Mouse (Mus musculus) hindbrain, embryonic 11.5 days (tissue): ENCODE data around the gene Rbm18. TPM values are rescaled to one million over a fixed set of nuclear protein-coding genes. Genes with fewer than 3 reads are reported as not detected.

Experiments used
- ATAC-seq: fragments of 200-750 bp; cut with Nextera tagmentation; 2 replicates; pipeline ENCODE4 v1.8.0; 2017; ENCODE audit warnings: mild to moderate bottlenecking, moderate TSS enrichment, moderate library complexity; ENCODE audit not compliant: low FRiP score
- DNase-seq: peaks from one replicate; pipeline ENCODE4 v3.0.0-alpha.2; 2015; ENCODE audit warnings: low spot score
- H3K27ac ChIP-seq: fragments of 300-500 bp; sonication (generic); 2 replicates; pipeline ENCODE4 v1.5.1; 2014; ENCODE audit warnings: mild to moderate bottlenecking, low read depth, low read length
- H3K27me3 ChIP-seq: fragments of 300-500 bp; sonication (generic); 2 replicates; pipeline ENCODE4 v1.6.1; 2014; ENCODE audit warnings: mild to moderate bottlenecking, low read length, moderate library complexity, mixed read lengths; ENCODE audit not compliant: control insufficient read depth, insufficient read depth
- H3K36me3 ChIP-seq: fragments of 300-500 bp; sonication (generic); 2 replicates; pipeline ENCODE4 v1.6.1; 2014; ENCODE audit warnings: mild to moderate bottlenecking, low read length, moderate library complexity, mixed read lengths; ENCODE audit not compliant: control insufficient read depth, insufficient read depth
- H3K4me1 ChIP-seq: fragments of 300-500 bp; sonication (generic); replicated peaks from 2 replicates; pipeline ENCODE4 v1.6.1; 2014; ENCODE audit warnings: low read length, mixed read lengths; ENCODE audit not compliant: control insufficient read depth, insufficient read depth
- H3K4me2 ChIP-seq: fragments of 300-500 bp; sonication (generic); replicated peaks from 2 replicates; pipeline ENCODE4 v1.6.1; 2014; ENCODE audit warnings: mild to moderate bottlenecking, low read depth, low read length
- H3K4me3 ChIP-seq: fragments of 300-500 bp; sonication (generic); 2 replicates; pipeline ENCODE4 v1.5.1; 2014; ENCODE audit warnings: low read depth, low read length
- H3K9ac ChIP-seq: fragments of 300-500 bp; sonication (generic); 2 replicates; pipeline ENCODE4 v1.6.1; 2014; ENCODE audit warnings: low read depth, low read length
- H3K9me3 ChIP-seq: fragments of 300-500 bp; sonication (generic); 2 replicates; pipeline ENCODE4 v1.6.1; 2016; ENCODE audit warnings: low read length; ENCODE audit not compliant: control insufficient read depth
- WGBS: fragments of 180-500 bp; shearing (Covaris S2); extraction: QIAGEN DNeasy Blood & Tissue Kit; methylation state at CpG from one replicate; pipeline ENCODE4 v1.1.7; 2014; 5-methylcytosine and 5-hydroxymethylcytosine counted together
- polyA plus RNA-seq: library from polyadenylated mRNA; unstranded; fragments of >200 nt; fragmentation: Nextera tagmentation; extraction: Ambion mirVana; gene quantifications from 2 replicates; pipeline ENCODE4 v1.2.1, GENCODE M21; 2014

Gene Rbm18
- polyA plus RNA-seq, 1 experiment from 2014 or later, result 121 TPM

DNA sequence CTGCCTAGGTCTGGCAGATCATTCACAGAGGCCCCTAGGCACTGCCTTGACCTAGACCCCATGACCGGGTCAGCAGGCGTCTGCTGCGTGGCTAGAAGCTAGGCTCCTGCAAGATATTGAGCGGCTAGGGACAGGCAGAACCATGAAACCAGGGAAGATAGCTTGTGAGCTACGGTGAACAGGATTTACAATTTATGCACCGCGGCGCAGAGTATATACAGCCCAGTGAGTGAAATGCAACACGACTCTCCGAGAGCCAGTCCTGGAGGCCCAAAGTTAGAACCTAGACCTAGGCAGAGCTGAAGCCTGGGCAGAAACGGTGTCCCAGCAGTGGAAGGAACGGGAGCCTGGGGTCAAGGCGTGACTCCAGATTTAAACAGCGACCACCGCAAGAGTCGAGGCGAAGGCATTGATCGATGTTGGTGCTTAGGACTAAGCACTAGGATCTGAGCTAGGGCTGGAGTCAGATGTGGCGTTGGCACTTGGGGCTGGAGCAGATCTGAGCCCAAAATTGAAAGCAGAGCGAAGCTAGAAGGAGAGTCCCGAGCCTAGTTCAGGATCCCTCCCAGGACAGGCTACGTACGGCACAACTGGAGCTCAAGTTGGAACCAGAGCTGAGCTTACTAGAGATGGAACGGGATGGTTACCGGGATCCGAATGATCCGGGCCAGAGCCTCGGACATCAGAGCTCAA is 34.6 kb downstream of the Rbm18 start:
- no peak overlapping the region for H3K4me2 ChIP-seq
- H3K27me3 ChIP-seq, result peaks cover 99% of the 10 kb centered on the region
- ATAC-seq (no peak), DNase-seq (peak; percentile 68)
- peaks cover 14% of the 10 kb centered on the region for H3K4me1 ChIP-seq
- no peaks in the 10 kb centered on the region for H3K9me3 ChIP-seq
- H3K27ac ChIP-seq, result no peak overlapping the region
- H3K36me3 ChIP-seq, result no peaks in the 10 kb centered on the region
- H3K9ac ChIP-seq, result no peak overlapping the region
- 2% methylated on average over 28 of the region's 28 CpGs for WGBS
- no peak overlapping the region for H3K4me3 ChIP-seq

- no peak overlapping the region for H3K4me3 ChIP-seq
- no peaks in the 10 kb centered on the region for H3K9me3 ChIP-seq
- peak; percentile 30 for DNase-seq
- peaks cover 99% of the 10 kb centered on the region for H3K27me3 ChIP-seq
- H3K27ac ChIP-seq, result no peak overlapping the region
- no peak overlapping the region for H3K9ac ChIP-seq
- H3K4me2 ChIP-seq, result no peak overlapping the region
- H3K36me3 ChIP-seq, result no peaks in the 10 kb centered on the region
- 2% methylated on average over 6 of the region's 6 CpGs for WGBS
- H3K4me1 ChIP-seq, result peaks cover 11% of the 10 kb centered on the region
- ATAC-seq, result no peak
Observed at GRCm38 (mm10) chr2:36099739-36100138, 36.8 kb downstream of the Rbm18 start.

GRCm38 (mm10) chr2:36098021-36098420 is 38.6 kb downstream of the Rbm18 start:
- Histone ChIP-seq H3K36me3 (no peaks in the 10 kb centered on the region), H3K9me3 (no peaks in the 10 kb centered on the region), H3K27me3 (peaks cover 98% of the 10 kb centered on the region), H3K4me2 (no peak overlapping the region), H3K9ac (no peak overlapping the region), H3K4me1 (peaks cover 4% of the 10 kb centered on the region; the same call in 1 of the 2 replicates), H3K27ac (no peak overlapping the region), H3K4me3 (no peak overlapping the region)
- under 1% methylated on average over 5 of the region's 5 CpGs for WGBS
- DNase-seq (peak; percentile 32), ATAC-seq (no peak)

DNA sequence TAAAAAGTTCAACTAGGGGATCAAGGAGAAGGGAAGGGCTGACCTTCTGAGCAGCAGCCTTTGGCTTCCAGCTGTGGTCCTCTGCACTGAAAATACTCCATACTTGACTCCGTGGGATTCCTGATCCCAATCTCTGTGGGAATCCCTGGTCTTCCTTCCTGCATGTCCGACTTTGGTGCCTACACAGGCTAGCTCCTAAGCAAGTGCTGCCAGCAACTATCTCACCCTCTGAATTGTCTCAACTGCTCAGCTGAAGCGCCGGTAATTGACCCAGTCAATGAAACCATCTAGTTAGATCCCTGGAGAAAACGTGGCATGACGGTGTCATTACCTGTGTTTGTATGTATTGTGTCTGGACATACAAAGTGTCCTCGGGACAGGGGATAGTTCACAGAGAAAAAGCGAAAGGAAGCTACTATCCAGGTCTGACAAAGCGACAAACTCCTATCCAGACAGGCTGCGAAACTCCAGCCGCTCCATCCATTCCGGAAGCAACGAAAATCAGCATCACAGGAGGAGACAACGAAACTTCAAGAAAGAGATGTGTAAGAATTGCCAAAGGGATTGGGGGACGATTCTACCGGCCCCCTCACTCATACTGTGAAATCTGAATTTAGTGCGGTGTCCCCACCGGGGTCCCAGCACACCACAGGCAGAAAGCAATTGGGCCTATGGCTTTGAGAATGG is 39.3 kb downstream of the Rbm18 start:
- WGBS, result 2% methylated on average over 18 of the region's 18 CpGs
- DNase-seq (peak; percentile 61), ATAC-seq (no peak)
- Histone ChIP-seq H3K9me3 (no peaks in the 10 kb centered on the region), H3K27me3 (peaks cover 98% of the 10 kb centered on the region), H3K4me2 (no peak overlapping the region), H3K4me1 (0 out of 2 replicates have a peak, but pooled peaks cover 2% of the 10 kb centered on the region), H3K9ac (no peak overlapping the region), H3K27ac (no peak overlapping the region), H3K36me3 (no peaks in the 10 kb centered on the region), H3K4me3 (no peak overlapping the region)

GRCm38 (mm10) chr2:36093914-36094475 is 42.6 kb downstream of the Rbm18 start:
- Histone ChIP-seq H3K36me3 (no peaks in the 10 kb centered on the region), H3K27ac (no peak overlapping the region), H3K9me3 (no peaks in the 10 kb centered on the region), H3K27me3 (peaks cover 95% of the 10 kb centered on the region), H3K4me2 (no peak overlapping the region), H3K4me3 (no peak overlapping the region), H3K9ac (no peak overlapping the region), H3K4me1 (peaks cover 8% of the 10 kb centered on the region; the same call in 1 of the 2 replicates)
- 4% methylated on average over 31 of the region's 31 CpGs for WGBS
- ATAC-seq, result no peak
- DNase-seq, result peak; percentile 46

GRCm38 (mm10) chr2:36093301-36093700 is 43.3 kb downstream of the Rbm18 start:
- Histone ChIP-seq H3K36me3 (no peaks in the 10 kb centered on the region), H3K27me3 (peaks cover 88% of the 10 kb centered on the region), H3K9ac (no peak overlapping the region), H3K4me2 (no peak overlapping the region), H3K27ac (no peak overlapping the region), H3K4me3 (no peak overlapping the region), H3K9me3 (no peaks in the 10 kb centered on the region), H3K4me1 (peaks cover 8% of the 10 kb centered on the region; the same call in 1 of the 2 replicates)
- 9% methylated on average over 7 of the region's 7 CpGs for WGBS
- ATAC-seq (no peak), DNase-seq (peak; percentile 46)

- H3K9ac ChIP-seq, result no peak overlapping the region
- H3K4me1 ChIP-seq, result peaks cover 8% of the 10 kb centered on the region; the same call in 1 of the 2 replicates
- ATAC-seq (no peak), DNase-seq (peak; percentile 49)
- H3K4me2 ChIP-seq, result no peak overlapping the region
- no peak overlapping the region for H3K27ac ChIP-seq
- H3K36me3 ChIP-seq, result no peaks in the 10 kb centered on the region
- no peaks in the 10 kb centered on the region for H3K9me3 ChIP-seq
- 0% methylated on average over 4 of the region's 4 CpGs for WGBS
- H3K4me3 ChIP-seq, result no peak overlapping the region
- peaks cover 85% of the 10 kb centered on the region for H3K27me3 ChIP-seq
Observed at GRCm38 (mm10) chr2:36092748-36093147, 43.8 kb downstream of the Rbm18 start.

DNA sequence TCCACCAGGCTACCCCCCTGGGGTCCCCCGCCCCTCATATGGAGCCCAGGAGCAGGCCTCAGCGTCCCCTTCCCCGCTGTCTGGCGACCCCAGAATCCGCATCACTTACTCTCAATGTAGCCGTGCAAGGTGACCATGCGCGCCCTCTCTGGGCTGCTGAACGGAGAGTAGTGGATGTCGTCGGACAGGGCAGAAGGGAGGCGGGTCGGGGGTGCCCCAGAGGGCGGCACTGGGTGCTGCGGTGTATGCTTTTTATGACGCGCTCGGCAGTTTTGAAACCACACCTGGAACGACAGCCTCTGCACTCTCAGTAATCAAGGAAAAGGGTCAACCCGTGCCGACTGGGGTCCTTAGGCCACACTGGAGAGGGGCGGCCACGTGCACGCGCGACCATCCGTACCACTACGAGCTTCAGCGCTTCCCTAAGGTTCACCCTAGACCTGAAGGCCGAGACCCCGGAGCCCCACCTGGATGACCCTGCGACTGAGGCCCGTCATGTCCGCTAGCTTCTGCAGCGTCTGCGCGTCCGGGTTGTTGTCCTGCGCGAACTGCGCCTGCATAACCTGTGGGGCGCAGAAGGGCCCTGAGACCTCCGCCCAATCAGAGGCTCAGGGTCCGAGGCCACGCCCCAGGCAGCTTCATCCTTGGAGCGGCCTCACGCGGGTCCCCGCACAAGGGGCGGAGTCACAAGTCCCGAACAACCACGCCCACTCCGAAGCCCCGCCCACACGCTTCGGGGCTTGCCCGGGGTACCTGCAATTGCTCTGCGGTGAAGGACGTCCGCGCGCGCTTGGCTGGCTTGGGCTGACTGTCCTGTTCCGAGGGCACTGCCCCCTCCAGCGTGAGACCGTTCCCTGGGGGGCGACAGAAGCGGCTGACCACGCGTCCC is 45.5 kb downstream of the Rbm18 start:
- H3K27ac ChIP-seq, result no peak overlapping the region
- peak; percentile 92 for ATAC-seq

More for the DNA sequence above, 45.5 kb downstream of the Rbm18 start:
- H3K9ac ChIP-seq, result no peak overlapping the region
- H3K9me3 ChIP-seq, result no peaks in the 10 kb centered on the region
- H3K4me3 ChIP-seq, result peak overlapping the region; percentile 36
- H3K36me3 ChIP-seq, result no peaks in the 10 kb centered on the region
- 1% methylated on average over 67 of the region's 70 CpGs for WGBS
- DNase-seq, result peak; percentile 87
- peak overlapping the region; percentile 78 for H3K4me2 ChIP-seq
- peaks cover 71% of the 10 kb centered on the region for H3K27me3 ChIP-seq
- H3K4me1 ChIP-seq, result peaks cover 8% of the 10 kb centered on the region; the same call in 1 of the 2 replicates
